Mouse (Mus musculus) stomach, postnatal 0 days (tissue): Measurements from ENCODE around the gene Pkdrej.

Experiments
- CTCF ChIP-seq: IDR thresholded peaks from 2 replicates; pipeline ENCODE4 v1.5.1; 2016; ENCODE audit warnings: antibody characterized with exemption, low read depth, mild to moderate bottlenecking, moderate library complexity
- EP300 ChIP-seq: optimal IDR thresholded peaks from 2 replicates; pipeline ENCODE3; 2016; ENCODE audit warnings: antibody characterized with exemption

- TF ChIP-seq CTCF (no peak), EP300 (no peak)
Observed at GRCm38 (mm10) chr15:85787482-85787881, 34.1 kb downstream of the Pkdrej start.
